Mouse (Mus musculus): ENCODE measurements around the gene Hyal1. TPM values are rescaled to one million over a fixed set of nuclear protein-coding genes. Genes with fewer than 3 reads are reported as not detected.
A peak's percentile ranks its signal among the peaks of the same experiment; 100 is the strongest.

The Hyal1 gene
- polyA plus RNA-seq, 1 experiment from 2014 or later: 6.2 TPM

GRCm38 (mm10) chr9:107547026-107547425 is 29.7 kb upstream of the Hyal1 start, which contains the start of gene Zmynd10:
Gene Zmynd10, plus strand, starts transcription at chr9:107547298.
- Histone ChIP-seq H3K9me3 (ENCODE audit: control insufficient read depth, low read length) (no peaks in the 10 kb centered on the region), H3K9ac (ENCODE audit: low read length) (peak within 1 kb of the TSS; percentile 27), H3K4me2 (ENCODE audit: low read depth, low read length, severe bottlenecking) (peak within 1 kb of the TSS; percentile 46), H3K4me1 (replicated peaks; ENCODE audit: control insufficient read depth, insufficient read depth, low read length) (peaks cover 22% of the 10 kb centered on the region), H3K36me3 (ENCODE audit: control insufficient read depth, insufficient read depth, low read length) (no peaks in the 10 kb centered on the region), H3K4me3 (ENCODE audit: low read depth, low read length) (no peak within 1 kb of the TSS), H3K27ac (ENCODE audit: low read depth, low read length) (no peak within 1 kb of the TSS), H3K27me3 (ENCODE audit: control insufficient read depth, insufficient read depth, low read length) (peaks cover 14% of the 10 kb centered on the region)
- DNase-seq (ENCODE audit: low spot score) (peak; percentile 93), ATAC-seq (replicated peaks; ENCODE audit: low FRiP score) (peak; percentile 74)
- WGBS: 3% methylated on average over 20 of the region's 20 CpGs

GRCm38 (mm10) chr9:107547957-107548356 is 28.8 kb upstream of the Hyal1 start:
- DNase-seq (ENCODE audit: low spot score): no peak
- Histone ChIP-seq H3K4me1 (replicated peaks; ENCODE audit: control insufficient read depth, insufficient read depth, low read length) (peaks cover 26% of the 10 kb centered on the region), H3K9me3 (ENCODE audit: control insufficient read depth, low read length) (no peaks in the 10 kb centered on the region), H3K27ac (ENCODE audit: low read depth, low read length) (no peak overlapping the region), H3K4me3 (ENCODE audit: low read depth, low read length) (no peak overlapping the region), H3K9ac (ENCODE audit: low read length) (no peak overlapping the region), H3K36me3 (ENCODE audit: control insufficient read depth, insufficient read depth, low read length) (no peaks in the 10 kb centered on the region), H3K27me3 (ENCODE audit: control insufficient read depth, insufficient read depth, low read length) (peaks cover 14% of the 10 kb centered on the region), H3K4me2 (ENCODE audit: low read depth, low read length, severe bottlenecking) (no peak overlapping the region)
- WGBS: 87% methylated on average over 5 of the region's 5 CpGs
- ATAC-seq (replicated peaks; ENCODE audit: low FRiP score): no peak

- H3K27me3 ChIP-seq (ENCODE audit: control insufficient read depth, insufficient read depth, low read length): peaks cover 14% of the 10 kb centered on the region
- H3K27ac ChIP-seq (ENCODE audit: low read depth, low read length): no peak overlapping the region
- H3K4me1 ChIP-seq (replicated peaks; ENCODE audit: control insufficient read depth, insufficient read depth, low read length): peaks cover 29% of the 10 kb centered on the region
- no peaks in the 10 kb centered on the region for H3K9me3 ChIP-seq (ENCODE audit: control insufficient read depth, low read length)
- no peak overlapping the region for H3K4me2 ChIP-seq (ENCODE audit: low read depth, low read length, severe bottlenecking)
- 93% methylated on average over 10 of the region's 10 CpGs for WGBS
- H3K9ac ChIP-seq (ENCODE audit: low read length): no peak overlapping the region
- no peaks in the 10 kb centered on the region for H3K36me3 ChIP-seq (ENCODE audit: control insufficient read depth, insufficient read depth, low read length)
- ATAC-seq (replicated peaks; ENCODE audit: low FRiP score): no peak
- DNase-seq (ENCODE audit: low spot score): no peak
- H3K4me3 ChIP-seq (ENCODE audit: low read depth, low read length): no peak overlapping the region
These were observed 27.9 kb upstream of the Hyal1 start for GRCm38 (mm10) chr9:107548820-107549219.

DNA sequence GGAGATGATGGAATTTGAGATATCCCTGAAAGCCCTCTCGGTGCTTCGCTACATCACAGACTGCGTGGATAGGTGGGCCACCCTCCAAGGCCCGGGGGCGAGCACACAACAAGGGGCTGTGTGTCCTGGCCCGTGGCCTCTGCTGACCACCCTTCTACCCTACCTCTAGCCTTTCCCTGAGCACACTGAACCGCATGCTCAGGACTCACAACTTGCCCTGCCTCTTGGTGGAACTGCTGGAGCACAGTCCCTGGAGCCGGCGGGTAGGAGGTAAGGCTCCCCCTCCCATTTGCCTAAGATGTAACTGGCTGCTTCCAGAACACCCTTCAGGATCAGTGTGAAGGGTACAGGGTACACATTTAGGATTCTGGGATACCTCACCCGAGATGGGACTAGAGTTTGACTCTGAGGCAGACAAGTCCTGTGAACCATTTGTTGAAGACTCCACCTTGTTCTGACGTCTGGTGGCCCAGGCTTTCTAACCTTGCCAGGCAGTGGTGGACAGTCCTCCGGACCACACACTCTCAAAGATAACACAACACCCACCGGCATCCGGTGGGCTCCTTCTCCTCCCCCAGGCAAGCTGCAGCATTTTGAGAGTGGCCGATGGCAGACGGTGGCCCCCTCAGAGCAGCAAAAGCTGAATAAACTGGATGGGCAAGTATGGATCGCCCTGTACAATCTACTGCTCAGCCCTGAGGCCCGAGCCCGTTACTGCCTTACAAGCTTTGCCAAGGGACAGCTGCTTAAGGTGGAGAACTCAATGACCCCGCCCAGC is 27.2 kb upstream of the Hyal1 start:
- no peak overlapping the region for H3K27ac ChIP-seq (ENCODE audit: low read depth, low read length)
- H3K4me1 ChIP-seq (replicated peaks; ENCODE audit: control insufficient read depth, insufficient read depth, low read length): peaks cover 29% of the 10 kb centered on the region
- no peak overlapping the region for H3K9ac ChIP-seq (ENCODE audit: low read length)
- no peaks in the 10 kb centered on the region for H3K36me3 ChIP-seq (ENCODE audit: control insufficient read depth, insufficient read depth, low read length)
- no peak overlapping the region for H3K4me3 ChIP-seq (ENCODE audit: low read depth, low read length)
- ATAC-seq (replicated peaks; ENCODE audit: low FRiP score) (no peak), DNase-seq (ENCODE audit: low spot score) (no peak)
- peaks cover 14% of the 10 kb centered on the region for H3K27me3 ChIP-seq (ENCODE audit: control insufficient read depth, insufficient read depth, low read length)
- no peaks in the 10 kb centered on the region for H3K9me3 ChIP-seq (ENCODE audit: control insufficient read depth, low read length)
- no peak overlapping the region for H3K4me2 ChIP-seq (ENCODE audit: low read depth, low read length, severe bottlenecking)
- 88% methylated on average over 20 of the region's 20 CpGs for WGBS

DNA sequence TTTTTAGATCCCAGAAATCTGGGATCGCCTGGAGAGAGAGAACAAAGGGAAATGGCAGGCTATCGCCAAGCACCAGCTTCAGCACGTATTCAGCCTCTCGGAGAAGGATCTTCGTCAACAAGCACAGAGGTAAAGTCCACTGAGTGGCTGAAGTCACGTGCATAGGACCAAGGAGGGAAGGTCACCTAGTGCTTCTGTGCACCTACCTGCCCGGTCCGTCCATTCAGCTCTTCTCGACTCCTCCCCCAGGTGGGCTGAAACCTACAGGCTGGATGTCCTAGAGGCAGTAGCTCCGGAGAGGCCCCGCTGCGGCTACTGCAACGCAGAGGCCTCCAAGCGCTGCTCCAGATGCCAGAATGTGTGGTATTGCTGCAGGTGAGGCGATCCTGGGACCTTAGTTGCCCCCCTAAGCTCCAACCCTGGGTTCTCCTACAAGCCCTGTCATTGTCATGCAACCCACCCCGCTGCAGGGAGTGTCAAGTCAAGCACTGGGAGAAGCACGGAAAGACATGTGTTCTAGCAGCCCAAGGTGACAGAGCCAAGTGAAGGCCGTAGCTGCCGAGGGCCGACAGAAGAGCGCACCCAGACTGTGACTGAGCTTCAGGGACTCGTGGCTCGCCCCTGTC is 26.1 kb upstream of the Hyal1 start:
- Histone ChIP-seq H3K4me2 (ENCODE audit: low read depth, low read length, severe bottlenecking) (peak overlapping the region; percentile 84), H3K27me3 (ENCODE audit: control insufficient read depth, insufficient read depth, low read length) (peaks cover 14% of the 10 kb centered on the region), H3K27ac (ENCODE audit: low read depth, low read length) (no peak overlapping the region), H3K9me3 (ENCODE audit: control insufficient read depth, low read length) (no peaks in the 10 kb centered on the region), H3K4me3 (ENCODE audit: low read depth, low read length) (peak overlapping the region; percentile 36), H3K4me1 (replicated peaks; ENCODE audit: control insufficient read depth, insufficient read depth, low read length) (peaks cover 31% of the 10 kb centered on the region), H3K36me3 (ENCODE audit: control insufficient read depth, insufficient read depth, low read length) (no peaks in the 10 kb centered on the region), H3K9ac (ENCODE audit: low read length) (peak overlapping the region; percentile 77)
- DNase-seq (ENCODE audit: low spot score) (no peak), ATAC-seq (replicated peaks; ENCODE audit: low FRiP score) (no peak)
- WGBS: 23% methylated on average over 23 of the region's 23 CpGs

- Histone ChIP-seq H3K9ac (ENCODE audit: low read length) (peak within 1 kb of the TSS; percentile 77), H3K27ac (ENCODE audit: low read depth, low read length) (no peak within 1 kb of the TSS), H3K4me1 (replicated peaks; ENCODE audit: control insufficient read depth, insufficient read depth, low read length) (peaks cover 37% of the 10 kb centered on the region), H3K4me2 (ENCODE audit: low read depth, low read length, severe bottlenecking) (peak within 1 kb of the TSS; percentile 84), H3K4me3 (ENCODE audit: low read depth, low read length) (peak within 1 kb of the TSS; percentile 36), H3K27me3 (ENCODE audit: control insufficient read depth, insufficient read depth, low read length) (peaks cover 14% of the 10 kb centered on the region), H3K36me3 (ENCODE audit: control insufficient read depth, insufficient read depth, low read length) (no peaks in the 10 kb centered on the region), H3K9me3 (ENCODE audit: control insufficient read depth, low read length) (no peaks in the 10 kb centered on the region)
- DNase-seq (ENCODE audit: low spot score) (peak; percentile 82), ATAC-seq (replicated peaks; ENCODE audit: low FRiP score) (peak; percentile 7)
- WGBS: 1% methylated on average over 63 of the region's 63 CpGs
These were observed 25.4 kb upstream of the Hyal1 start, which contains the start of gene Rassf1 for GRCm38 (mm10) chr9:107551117-107551889. Gene Rassf1, plus strand, starts transcription at chr9:107551555.

DNA sequence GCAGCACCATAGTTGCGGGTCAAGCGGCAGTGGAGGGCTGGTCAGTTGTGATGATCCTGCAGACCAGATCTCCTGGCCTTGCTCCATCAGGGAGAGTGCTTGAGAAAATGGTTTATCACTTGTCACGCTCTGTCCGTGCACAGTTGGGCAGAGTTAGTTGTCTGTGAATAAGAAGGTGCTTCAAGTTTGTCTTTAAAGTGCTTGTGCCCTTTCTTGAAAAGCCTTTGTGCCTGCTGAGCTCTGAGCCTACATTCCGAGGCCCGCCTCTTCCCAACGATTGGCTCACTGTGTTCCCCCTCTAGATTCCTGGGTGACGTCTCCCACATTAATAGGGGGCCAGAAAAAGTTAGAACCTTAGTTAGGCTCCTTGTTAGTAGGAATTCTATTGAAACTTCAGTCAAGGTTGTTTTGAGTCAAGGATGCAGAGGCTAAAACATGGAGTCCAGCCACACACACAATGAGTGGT is 24.8 kb upstream of the Hyal1 start:
- H3K4me3 ChIP-seq (ENCODE audit: low read depth, low read length): peak overlapping the region; percentile 36
- no peak overlapping the region for H3K27ac ChIP-seq (ENCODE audit: low read depth, low read length)
- WGBS: 3% methylated on average over 8 of the region's 8 CpGs
- no peaks in the 10 kb centered on the region for H3K36me3 ChIP-seq (ENCODE audit: control insufficient read depth, insufficient read depth, low read length)
- peak overlapping the region; percentile 77 for H3K9ac ChIP-seq (ENCODE audit: low read length)
- DNase-seq (ENCODE audit: low spot score) (no peak), ATAC-seq (replicated peaks; ENCODE audit: low FRiP score) (no peak)
- H3K4me1 ChIP-seq (replicated peaks; ENCODE audit: control insufficient read depth, insufficient read depth, low read length): peaks cover 36% of the 10 kb centered on the region
- no peaks in the 10 kb centered on the region for H3K9me3 ChIP-seq (ENCODE audit: control insufficient read depth, low read length)
- peaks cover 14% of the 10 kb centered on the region for H3K27me3 ChIP-seq (ENCODE audit: control insufficient read depth, insufficient read depth, low read length)
- H3K4me2 ChIP-seq (ENCODE audit: low read depth, low read length, severe bottlenecking): peak overlapping the region; percentile 84

DNA sequence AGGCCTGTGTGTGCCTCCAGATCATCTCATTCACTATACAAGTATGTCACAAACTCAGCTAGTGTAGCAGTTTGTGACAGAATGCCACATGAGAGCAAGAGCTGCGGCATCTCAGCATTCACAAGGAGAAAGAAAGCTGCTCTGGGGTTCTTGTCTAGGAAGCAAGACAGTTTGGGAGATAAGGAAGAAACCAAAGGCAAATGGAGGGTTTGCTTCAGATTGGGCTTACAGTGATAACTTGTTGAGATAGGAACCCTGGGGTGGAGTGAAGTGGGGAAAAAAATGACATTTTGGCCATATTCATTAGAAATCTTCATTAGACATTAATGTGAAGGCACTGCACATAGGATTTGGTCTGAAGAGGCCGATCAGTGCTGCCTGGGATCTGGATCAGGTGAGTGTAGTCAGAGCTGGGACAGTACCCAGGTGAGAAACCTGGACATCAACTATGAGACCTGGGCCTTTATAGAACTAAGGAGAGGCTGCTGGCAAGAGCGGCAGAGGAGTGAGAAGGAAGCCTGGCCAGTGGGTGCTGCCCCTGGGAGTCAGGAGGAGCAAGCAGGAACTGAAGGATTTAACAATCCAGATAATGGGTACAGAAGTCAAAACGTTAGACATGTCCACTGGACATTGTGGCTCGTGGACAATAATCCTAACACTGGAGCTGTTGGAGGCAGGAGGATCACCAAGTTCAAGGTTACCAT is 23.9 kb upstream of the Hyal1 start:
- H3K27ac ChIP-seq (ENCODE audit: low read depth, low read length): no peak overlapping the region
- H3K36me3 ChIP-seq (ENCODE audit: control insufficient read depth, insufficient read depth, low read length): no peaks in the 10 kb centered on the region; the same call in 1 of the 2 replicates
- H3K9me3 ChIP-seq (ENCODE audit: control insufficient read depth, low read length): no peaks in the 10 kb centered on the region
- 74% methylated on average over 5 of the region's 5 CpGs for WGBS
- H3K9ac ChIP-seq (ENCODE audit: low read length): no peak overlapping the region
- H3K27me3 ChIP-seq (ENCODE audit: control insufficient read depth, insufficient read depth, low read length): peaks cover 14% of the 10 kb centered on the region
- peaks cover 29% of the 10 kb centered on the region for H3K4me1 ChIP-seq (replicated peaks; ENCODE audit: control insufficient read depth, insufficient read depth, low read length)
- no peak for ATAC-seq (replicated peaks; ENCODE audit: low FRiP score)
- H3K4me2 ChIP-seq (ENCODE audit: low read depth, low read length, severe bottlenecking): peak overlapping the region; percentile 1; the same call in 1 of the 2 replicates
- DNase-seq (ENCODE audit: low spot score): no peak
- H3K4me3 ChIP-seq (ENCODE audit: low read depth, low read length): no peak overlapping the region

All from forebrain, embryonic 11.5 days (tissue).